Mouse (Mus musculus) lung, postnatal 0 days (tissue): Measurements from ENCODE around the gene Tram1l1.

Experiments used
- CTCF ChIP-seq: IDR thresholded peaks from 2 replicates; pipeline ENCODE4 v1.5.1; 2016; ENCODE audit warnings: antibody characterized with exemption, mild to moderate bottlenecking
- EP300 ChIP-seq: IDR thresholded peaks from 2 replicates; pipeline ENCODE4 v1.6.1; 2016; ENCODE audit warnings: antibody characterized with exemption, mild to moderate bottlenecking, control low read depth

DNA sequence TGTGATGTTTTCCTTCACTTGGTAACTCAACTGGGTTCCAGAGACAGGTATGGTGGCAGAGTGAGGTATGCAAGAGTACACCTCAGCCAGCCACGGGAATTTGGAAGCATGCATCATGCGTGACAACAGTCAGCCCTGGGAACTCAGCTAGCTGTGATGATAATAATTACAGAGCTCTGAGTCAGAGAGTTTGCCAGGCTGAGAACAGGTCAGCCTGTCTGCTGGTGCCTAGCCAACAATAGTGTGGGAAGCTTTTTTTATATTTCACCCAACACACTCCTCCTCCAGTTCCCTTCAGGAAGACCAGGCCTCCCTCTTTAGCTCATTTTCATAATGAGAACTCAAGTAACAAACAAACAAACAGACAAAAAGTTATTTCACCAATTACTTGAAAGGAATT lies 51.4 kb downstream of the Tram1l1 start:
- no peak for TF ChIP-seq CTCF
- no peak for TF ChIP-seq EP300
